Mouse (Mus musculus): ENCODE data around the gene Mrps6. TPM values are rescaled to one million over a fixed set of nuclear protein-coding genes. Genes with fewer than 3 reads are reported as not detected.

Mrps6 gene
- polyA plus RNA-seq, 1 experiment from 2014 or later = 106 TPM

DNA sequence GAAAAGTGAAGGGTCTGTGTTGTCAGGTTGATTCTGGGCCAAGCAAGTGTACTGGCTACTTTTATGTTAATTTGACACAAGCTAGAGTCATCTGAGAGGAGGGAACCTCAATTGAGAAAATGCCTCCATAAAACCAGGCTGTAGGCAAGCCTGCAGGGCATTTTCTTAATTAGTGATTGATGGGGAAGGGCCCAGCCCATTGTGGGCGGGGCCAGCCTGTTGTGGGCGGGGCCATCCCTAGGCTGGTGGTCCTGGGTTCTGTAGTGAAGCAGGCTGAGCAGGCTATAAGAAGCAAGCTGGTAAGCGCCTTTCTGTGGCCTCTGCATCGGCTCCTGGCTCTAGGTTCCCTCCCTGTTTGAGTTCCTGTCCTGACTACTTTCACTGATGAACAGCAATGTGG, 69.2 kb downstream of the Mrps6 start:
- no peak overlapping the region for H3K4me2 ChIP-seq
- H3K36me3 ChIP-seq = no peaks in the 10 kb centered on the region
- no peak overlapping the region for H3K27ac ChIP-seq (replicated peaks)
- peaks cover 12% of the 10 kb centered on the region for H3K9me3 ChIP-seq
- no peak overlapping the region for H3K9ac ChIP-seq
- H3K4me1 ChIP-seq = peaks cover 6% of the 10 kb centered on the region; the same call in 1 of the 2 replicates
- 49% methylated on average over 4 of the region's 4 CpGs for WGBS
- H3K27me3 ChIP-seq (replicated peaks) = no peaks in the 10 kb centered on the region
- no peak for ATAC-seq (ENCODE audit: extremely low read depth, insufficient number of reproducible peaks, low FRiP score, low TSS enrichment)
- H3K4me3 ChIP-seq = no peak overlapping the region

DNA sequence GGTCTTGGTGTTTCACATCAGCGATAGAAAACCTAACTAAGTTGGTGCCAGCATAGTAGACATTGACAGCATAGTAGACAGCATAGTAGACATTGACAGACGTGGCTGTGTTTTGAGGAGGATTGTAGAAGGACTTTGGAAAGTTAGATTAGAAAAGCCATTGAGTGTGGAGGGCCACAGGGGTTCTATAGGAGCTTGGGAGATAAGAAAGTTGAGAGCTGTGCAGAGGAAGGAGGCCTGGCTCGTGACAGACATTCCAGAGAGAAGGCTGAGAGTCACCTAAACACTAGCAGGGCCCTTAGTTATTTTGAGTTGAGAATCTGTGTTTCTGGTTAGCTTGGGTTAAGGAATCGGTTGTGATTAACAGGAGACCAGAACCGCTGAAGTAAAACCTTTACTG, 69.6 kb downstream of the Mrps6 start:
- Histone ChIP-seq H3K36me3 (no peaks in the 10 kb centered on the region), H3K9ac (no peak overlapping the region), H3K4me1 (peaks cover 6% of the 10 kb centered on the region; the same call in 1 of the 2 replicates), H3K4me2 (no peak overlapping the region), H3K27ac (replicated peaks) (no peak overlapping the region), H3K9me3 (peaks cover 12% of the 10 kb centered on the region), H3K4me3 (no peak overlapping the region), H3K27me3 (replicated peaks) (no peaks in the 10 kb centered on the region)
- WGBS = 57% methylated on average over 5 of the region's 5 CpGs
- no peak for ATAC-seq (ENCODE audit: extremely low read depth, insufficient number of reproducible peaks, low FRiP score, low TSS enrichment)

GRCm38 (mm10) chr16:92129843-92130242, 71.8 kb downstream of the Mrps6 start:
- peaks cover 6% of the 10 kb centered on the region; the same call in 1 of the 2 replicates for H3K4me1 ChIP-seq
- H3K9ac ChIP-seq = no peak overlapping the region
- H3K27me3 ChIP-seq (replicated peaks) = no peaks in the 10 kb centered on the region
- no peaks in the 10 kb centered on the region for H3K36me3 ChIP-seq
- H3K9me3 ChIP-seq = peaks cover 3% of the 10 kb centered on the region; the same call in 1 of the 2 replicates
- no peak for ATAC-seq (ENCODE audit: extremely low read depth, insufficient number of reproducible peaks, low FRiP score, low TSS enrichment)
- H3K27ac ChIP-seq (replicated peaks) = no peak overlapping the region
- 80% methylated on average over 8 of the region's 8 CpGs for WGBS
- H3K4me3 ChIP-seq = no peak overlapping the region
- H3K4me2 ChIP-seq = no peak overlapping the region

DNA sequence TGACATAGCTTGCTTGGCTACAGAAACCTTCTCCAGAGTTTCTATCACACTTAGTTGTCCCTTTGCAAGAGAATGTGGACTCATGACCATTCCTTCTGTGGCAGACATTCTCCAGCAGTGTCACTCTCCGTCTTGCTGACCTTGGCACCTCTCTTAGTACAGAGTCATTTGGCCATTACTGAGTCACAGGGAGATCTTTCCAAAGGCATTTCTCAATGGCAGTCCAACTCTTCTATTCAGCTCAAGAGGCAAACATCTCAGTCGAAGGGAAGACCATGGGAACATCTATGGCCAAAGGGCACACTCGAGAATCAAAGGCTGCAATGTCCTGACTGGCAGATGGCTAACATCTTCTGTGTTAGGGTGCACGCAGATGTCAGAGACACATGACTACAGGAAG, 74.4 kb downstream of the Mrps6 start:
- 71% methylated on average over 4 of the region's 4 CpGs for WGBS
- H3K27me3 ChIP-seq (replicated peaks) = no peaks in the 10 kb centered on the region
- H3K4me3 ChIP-seq = no peak overlapping the region
- ATAC-seq (ENCODE audit: extremely low read depth, insufficient number of reproducible peaks, low FRiP score, low TSS enrichment) = no peak
- no peaks in the 10 kb centered on the region for H3K36me3 ChIP-seq
- no peak overlapping the region for H3K27ac ChIP-seq (replicated peaks)
- no peaks in the 10 kb centered on the region for H3K9me3 ChIP-seq
- H3K4me1 ChIP-seq = peaks cover 4% of the 10 kb centered on the region; the same call in 1 of the 2 replicates
- H3K9ac ChIP-seq = no peak overlapping the region
- no peak overlapping the region for H3K4me2 ChIP-seq

DNA sequence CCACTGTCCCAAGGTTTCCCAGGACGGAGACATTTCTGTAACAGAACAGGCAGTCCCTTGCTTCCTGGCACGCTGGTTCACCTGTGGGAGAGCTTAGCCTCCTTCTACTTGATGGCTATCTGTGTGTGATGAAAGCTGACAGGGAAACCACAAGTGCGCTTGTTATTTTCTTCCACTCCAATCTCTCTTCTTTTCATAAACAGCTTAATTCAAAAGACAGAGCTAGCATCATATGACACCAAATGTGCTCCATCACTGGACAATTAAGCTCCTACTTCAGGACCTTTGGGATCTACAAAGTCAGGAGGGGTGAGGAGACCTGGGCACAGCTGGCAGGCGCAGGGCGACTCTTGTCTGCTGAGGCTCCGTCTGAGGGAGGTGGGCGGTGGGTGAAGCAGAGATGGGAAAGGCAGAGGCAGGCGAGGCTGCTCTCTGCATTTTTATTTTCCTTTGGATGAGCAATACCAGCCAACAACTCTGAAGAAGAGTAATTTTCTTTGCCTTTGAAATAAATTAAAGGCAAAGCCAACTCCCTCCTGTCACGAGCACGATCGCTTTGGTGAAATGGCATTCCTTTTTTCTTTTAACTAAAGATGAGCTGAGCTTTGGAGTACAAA, 76.2 kb downstream of the Mrps6 start:
- ATAC-seq (ENCODE audit: extremely low read depth, insufficient number of reproducible peaks, low FRiP score, low TSS enrichment) = no peak
- 82% methylated on average over 11 of the region's 11 CpGs for WGBS
- H3K36me3 ChIP-seq = no peaks in the 10 kb centered on the region
- H3K27ac ChIP-seq (replicated peaks) = no peak overlapping the region
- peaks cover 7% of the 10 kb centered on the region for H3K4me1 ChIP-seq
- H3K9ac ChIP-seq = no peak overlapping the region
- H3K4me2 ChIP-seq = no peak overlapping the region
- H3K4me3 ChIP-seq = no peak overlapping the region
- H3K9me3 ChIP-seq = no peaks in the 10 kb centered on the region
- H3K27me3 ChIP-seq (replicated peaks) = no peaks in the 10 kb centered on the region

- Histone ChIP-seq H3K4me3 (no peak overlapping the region), H3K4me1 (peaks cover 14% of the 10 kb centered on the region), H3K27me3 (replicated peaks) (no peaks in the 10 kb centered on the region), H3K4me2 (no peak overlapping the region), H3K9me3 (no peaks in the 10 kb centered on the region), H3K36me3 (no peaks in the 10 kb centered on the region), H3K27ac (replicated peaks) (no peak overlapping the region), H3K9ac (no peak overlapping the region)
- 79% methylated on average over 15 of the region's 15 CpGs for WGBS
- ATAC-seq (ENCODE audit: extremely low read depth, insufficient number of reproducible peaks, low FRiP score, low TSS enrichment) = no peak
These were observed 78.2 kb downstream of the Mrps6 start for GRCm38 (mm10) chr16:92136275-92136674.

DNA sequence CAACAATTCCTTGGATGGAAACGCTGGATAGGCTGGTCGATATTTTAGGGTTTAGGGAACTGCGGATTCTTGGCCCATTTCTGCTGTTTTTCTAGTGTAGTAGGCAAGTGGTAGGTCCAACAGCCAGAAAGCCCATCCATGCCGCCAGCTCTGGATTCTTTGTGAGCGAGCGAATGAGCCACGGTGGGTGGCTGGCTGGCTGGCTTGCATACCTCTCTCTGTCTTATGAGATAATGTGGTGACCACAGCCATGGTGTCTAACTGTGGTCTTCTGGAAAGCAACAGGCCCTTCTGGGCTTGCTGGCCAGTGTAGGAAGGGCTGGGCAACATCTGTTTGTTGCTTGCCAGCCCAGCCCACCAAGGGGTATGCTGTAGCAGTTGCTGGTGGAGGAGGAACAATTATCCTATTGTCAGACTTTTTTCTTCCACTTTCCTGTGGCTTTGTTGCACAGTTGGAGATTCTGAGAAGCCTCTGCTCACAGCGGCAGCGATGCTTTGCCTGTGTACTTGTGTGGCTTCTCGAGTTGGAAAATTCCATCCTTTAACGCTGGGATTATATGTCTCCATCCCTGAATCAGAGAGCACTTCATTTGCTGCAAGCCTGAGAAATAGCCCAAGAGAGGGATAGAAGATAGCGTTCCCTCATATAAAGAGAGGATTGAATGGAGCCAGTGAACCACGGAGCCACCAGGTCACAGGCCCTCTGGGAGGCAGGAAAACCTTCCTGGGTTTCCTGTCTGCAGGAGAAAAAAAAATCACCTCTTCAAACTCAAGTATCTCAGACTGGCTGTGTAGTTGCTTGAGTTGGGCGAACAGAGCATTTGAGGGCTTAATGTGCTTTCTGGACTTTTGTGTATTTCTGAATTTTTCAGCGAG, 81.6 kb downstream of the Mrps6 start:
- H3K27me3 ChIP-seq (replicated peaks) = no peaks in the 10 kb centered on the region
- no peak for ATAC-seq (ENCODE audit: extremely low read depth, insufficient number of reproducible peaks, low FRiP score, low TSS enrichment)
- H3K4me1 ChIP-seq = peaks cover 14% of the 10 kb centered on the region
- H3K9me3 ChIP-seq = no peaks in the 10 kb centered on the region
- H3K9ac ChIP-seq = no peak overlapping the region
- no peak overlapping the region for H3K4me2 ChIP-seq
- no peak overlapping the region for H3K4me3 ChIP-seq
- 59% methylated on average over 15 of the region's 15 CpGs for WGBS
- no peak overlapping the region for H3K27ac ChIP-seq (replicated peaks)
- H3K36me3 ChIP-seq = no peaks in the 10 kb centered on the region

- no peak for ATAC-seq (ENCODE audit: extremely low read depth, insufficient number of reproducible peaks, low FRiP score, low TSS enrichment)
- H3K36me3 ChIP-seq = no peaks in the 10 kb centered on the region
- H3K4me2 ChIP-seq = no peak overlapping the region
- H3K4me1 ChIP-seq = peaks cover 14% of the 10 kb centered on the region
- H3K4me3 ChIP-seq = no peak overlapping the region
- no peaks in the 10 kb centered on the region for H3K27me3 ChIP-seq (replicated peaks)
- H3K27ac ChIP-seq (replicated peaks) = no peak overlapping the region
- 78% methylated on average over 9 of the region's 9 CpGs for WGBS
- H3K9me3 ChIP-seq = no peaks in the 10 kb centered on the region
- no peak overlapping the region for H3K9ac ChIP-seq
These were observed 82.3 kb downstream of the Mrps6 start for GRCm38 (mm10) chr16:92140328-92140727.

DNA sequence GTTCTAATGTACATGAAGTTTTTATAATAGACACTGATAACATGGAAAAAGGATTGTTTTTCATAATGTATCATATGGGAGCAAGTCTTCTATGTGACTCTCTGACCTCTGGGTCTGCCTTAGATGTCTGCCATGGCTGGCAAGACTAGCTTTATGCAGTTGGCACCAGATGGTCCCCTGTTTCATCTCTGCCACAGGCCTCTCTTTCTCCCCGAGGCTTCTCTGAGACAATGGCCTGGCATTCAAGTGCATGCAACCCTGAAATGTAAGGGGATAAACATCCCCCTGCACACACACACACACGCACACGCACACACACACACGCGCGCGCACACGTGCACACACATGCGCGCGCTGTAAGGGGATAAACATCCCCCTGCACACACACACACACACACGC, 83.0 kb downstream of the Mrps6 start:
- no peak overlapping the region for H3K4me3 ChIP-seq
- no peaks in the 10 kb centered on the region for H3K9me3 ChIP-seq
- no peak overlapping the region for H3K4me2 ChIP-seq
- H3K4me1 ChIP-seq = peaks cover 14% of the 10 kb centered on the region
- H3K9ac ChIP-seq = no peak overlapping the region
- 91% methylated on average over 12 of the region's 12 CpGs for WGBS
- H3K27ac ChIP-seq (replicated peaks) = no peak overlapping the region
- H3K36me3 ChIP-seq = no peaks in the 10 kb centered on the region
- ATAC-seq (ENCODE audit: extremely low read depth, insufficient number of reproducible peaks, low FRiP score, low TSS enrichment) = no peak
- H3K27me3 ChIP-seq (replicated peaks) = no peaks in the 10 kb centered on the region

GRCm38 (mm10) chr16:92142426-92143012, 84.4 kb downstream of the Mrps6 start:
- ATAC-seq (ENCODE audit: extremely low read depth, insufficient number of reproducible peaks, low FRiP score, low TSS enrichment) = no peak
- Histone ChIP-seq H3K27me3 (replicated peaks) (no peaks in the 10 kb centered on the region), H3K4me3 (no peak overlapping the region)

DNA sequence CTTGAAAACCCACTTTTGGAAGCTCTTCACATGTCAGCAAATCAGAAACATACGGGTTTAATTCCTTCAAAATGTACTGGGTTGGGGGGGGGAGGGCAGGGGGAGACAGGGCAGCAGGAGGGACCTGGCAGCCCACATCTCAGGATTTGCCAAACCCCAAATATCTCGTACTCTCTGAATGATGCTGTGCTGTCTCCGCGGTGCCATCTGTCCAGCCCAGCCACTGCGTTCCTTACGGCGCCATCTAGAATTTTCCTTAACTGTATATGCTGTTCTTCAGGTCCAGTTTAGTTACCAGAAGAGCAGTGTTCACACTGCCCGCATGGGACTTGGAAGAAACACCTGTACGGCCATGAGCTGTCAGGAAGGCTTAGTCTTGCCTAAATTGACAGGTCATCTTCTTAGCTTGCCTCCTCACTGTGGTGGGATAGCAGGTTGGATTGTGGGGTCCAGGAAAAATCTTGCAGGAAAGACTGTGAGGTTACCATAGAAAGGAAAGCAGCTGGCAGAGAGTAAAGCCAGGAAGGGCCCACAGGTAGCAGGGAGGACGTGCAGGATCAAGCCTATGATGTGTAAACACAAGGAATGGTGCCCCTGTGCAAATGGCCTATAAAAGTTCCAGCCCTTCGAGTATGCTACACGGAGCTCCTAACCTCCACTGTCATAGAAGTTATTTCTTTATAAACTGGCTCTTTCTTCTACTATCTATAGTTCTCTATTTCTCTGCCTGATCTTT, 89.7 kb downstream of the Mrps6 start:
- ATAC-seq (ENCODE audit: extremely low read depth, insufficient number of reproducible peaks, low FRiP score, low TSS enrichment) = no peak
- no peaks in the 10 kb centered on the region for H3K9me3 ChIP-seq
- H3K27ac ChIP-seq (replicated peaks) = no peak overlapping the region
- no peak overlapping the region for H3K9ac ChIP-seq
- no peaks in the 10 kb centered on the region for H3K36me3 ChIP-seq
- 82% methylated on average over 12 of the region's 12 CpGs for WGBS
- no peaks in the 10 kb centered on the region for H3K4me1 ChIP-seq
- H3K4me2 ChIP-seq = no peak overlapping the region
- H3K27me3 ChIP-seq (replicated peaks) = no peaks in the 10 kb centered on the region
- H3K4me3 ChIP-seq = no peak overlapping the region

More at GRCm38 (mm10) chr16:92142426-92143012, 84.4 kb downstream of the Mrps6 start:
- no peak overlapping the region for H3K27ac ChIP-seq (replicated peaks)
- H3K4me2 ChIP-seq = no peak overlapping the region
- peaks cover 14% of the 10 kb centered on the region for H3K4me1 ChIP-seq
- no peak overlapping the region for H3K9ac ChIP-seq
- H3K36me3 ChIP-seq = no peaks in the 10 kb centered on the region
- WGBS = 72% methylated on average over 9 of the region's 9 CpGs
- H3K9me3 ChIP-seq = no peaks in the 10 kb centered on the region

Measured in heart, embryonic 13.5 days (tissue).